Mouse (Mus musculus): ENCODE measurements around the gene Syn3. TPM values are rescaled to one million over a fixed set of nuclear protein-coding genes. Genes with fewer than 3 reads are reported as not detected.
A peak's percentile ranks its signal among the peaks of the same experiment; 100 is the strongest.

Syn3 gene
- polyA plus RNA-seq, 1 experiment from 2014 or later: 4.4 TPM

- ATAC-seq (ENCODE audit: low FRiP score) (no peak), DNase-seq (ENCODE audit: low spot score, missing footprints) (no peak)
- H3K9ac ChIP-seq (ENCODE audit: low read length): no peak overlapping the region
- H3K27me3 ChIP-seq (ENCODE audit: control insufficient read depth, insufficient read depth, low read length): no peaks in the 10 kb centered on the region
- H3K4me2 ChIP-seq: no peak overlapping the region
- H3K4me3 ChIP-seq (ENCODE audit: low read depth, low read length): no peak overlapping the region
- H3K9me3 ChIP-seq (ENCODE audit: control insufficient read depth, low read length): no peaks in the 10 kb centered on the region
- WGBS: 68% methylated on average over 3 of the region's 3 CpGs
- H3K27ac ChIP-seq (ENCODE audit: low read depth, low read length): no peak overlapping the region
- H3K36me3 ChIP-seq (ENCODE audit: control insufficient read depth, insufficient read depth, low read length): no peaks in the 10 kb centered on the region
- H3K4me1 ChIP-seq (ENCODE audit: control insufficient read depth, insufficient read depth, low read length): peaks cover 8% of the 10 kb centered on the region; the same call in 1 of the 2 replicates
These were observed 334.6 kb downstream of the Syn3 start for GRCm38 (mm10) chr10:86164098-86164497.

- peaks cover 2% of the 10 kb centered on the region; the same call in 1 of the 2 replicates for H3K4me1 ChIP-seq (ENCODE audit: control insufficient read depth, insufficient read depth, low read length)
These were observed 336.9 kb downstream of the Syn3 start for GRCm38 (mm10) chr10:86161783-86162271.

GRCm38 (mm10) chr10:86158198-86158899 is 340.3 kb downstream of the Syn3 start:
- Histone ChIP-seq H3K27me3 (ENCODE audit: control insufficient read depth, insufficient read depth, low read length) (no peaks in the 10 kb centered on the region), H3K9me3 (ENCODE audit: control insufficient read depth, low read length) (no peaks in the 10 kb centered on the region; the same call in 1 of the 2 replicates), H3K4me2 (no peak overlapping the region), H3K4me1 (ENCODE audit: control insufficient read depth, insufficient read depth, low read length) (no peaks in the 10 kb centered on the region), H3K36me3 (ENCODE audit: control insufficient read depth, insufficient read depth, low read length) (no peaks in the 10 kb centered on the region), H3K27ac (ENCODE audit: low read depth, low read length) (no peak overlapping the region), H3K9ac (ENCODE audit: low read length) (no peak overlapping the region), H3K4me3 (ENCODE audit: low read depth, low read length) (no peak overlapping the region)
- no peak for DNase-seq (ENCODE audit: low spot score, missing footprints)
- ATAC-seq (ENCODE audit: low FRiP score): no peak
- 77% methylated on average over 8 of the region's 8 CpGs for WGBS

More at GRCm38 (mm10) chr10:86161783-86162271, 336.9 kb downstream of the Syn3 start:
- Histone ChIP-seq H3K27me3 (ENCODE audit: control insufficient read depth, insufficient read depth, low read length) (no peaks in the 10 kb centered on the region), H3K9ac (ENCODE audit: low read length) (no peak overlapping the region), H3K4me2 (no peak overlapping the region), H3K9me3 (ENCODE audit: control insufficient read depth, low read length) (no peaks in the 10 kb centered on the region; the same call in 1 of the 2 replicates), H3K27ac (ENCODE audit: low read depth, low read length) (no peak overlapping the region), H3K4me3 (ENCODE audit: low read depth, low read length) (no peak overlapping the region), H3K36me3 (ENCODE audit: control insufficient read depth, insufficient read depth, low read length) (no peaks in the 10 kb centered on the region)
- DNase-seq (ENCODE audit: low spot score, missing footprints) (no peak), ATAC-seq (ENCODE audit: low FRiP score) (0 out of 2 replicates have a peak, but pooled peaks have one; percentile 19)
- 83% methylated on average over 6 of the region's 6 CpGs for WGBS

- Histone ChIP-seq H3K4me3 (ENCODE audit: low read depth, low read length) (no peak overlapping the region), H3K36me3 (ENCODE audit: control insufficient read depth, insufficient read depth, low read length) (no peaks in the 10 kb centered on the region), H3K9ac (ENCODE audit: low read length) (no peak overlapping the region), H3K4me1 (ENCODE audit: control insufficient read depth, insufficient read depth, low read length) (no peaks in the 10 kb centered on the region), H3K4me2 (no peak overlapping the region), H3K27ac (ENCODE audit: low read depth, low read length) (no peak overlapping the region), H3K9me3 (ENCODE audit: control insufficient read depth, low read length) (no peaks in the 10 kb centered on the region; the same call in 1 of the 2 replicates), H3K27me3 (ENCODE audit: control insufficient read depth, insufficient read depth, low read length) (no peaks in the 10 kb centered on the region)
- 68% methylated on average over 3 of the region's 3 CpGs for WGBS
- ATAC-seq (ENCODE audit: low FRiP score) (no peak), DNase-seq (ENCODE audit: low spot score, missing footprints) (no peak)
These were observed 343.4 kb downstream of the Syn3 start for GRCm38 (mm10) chr10:86155344-86155743.

GRCm38 (mm10) chr10:86153221-86153620 is 345.5 kb downstream of the Syn3 start:
- no peaks in the 10 kb centered on the region for H3K36me3 ChIP-seq (ENCODE audit: control insufficient read depth, insufficient read depth, low read length)
- H3K4me3 ChIP-seq (ENCODE audit: low read depth, low read length): no peak overlapping the region
- H3K27ac ChIP-seq (ENCODE audit: low read depth, low read length): no peak overlapping the region
- no peaks in the 10 kb centered on the region; the same call in 1 of the 2 replicates for H3K9me3 ChIP-seq (ENCODE audit: control insufficient read depth, low read length)
- no peaks in the 10 kb centered on the region for H3K27me3 ChIP-seq (ENCODE audit: control insufficient read depth, insufficient read depth, low read length)
- no peak for DNase-seq (ENCODE audit: low spot score, missing footprints)
- H3K9ac ChIP-seq (ENCODE audit: low read length): no peak overlapping the region
- ATAC-seq (ENCODE audit: low FRiP score): no peak
- no peak overlapping the region for H3K4me2 ChIP-seq
- no peaks in the 10 kb centered on the region for H3K4me1 ChIP-seq (ENCODE audit: control insufficient read depth, insufficient read depth, low read length)

GRCm38 (mm10) chr10:86151357-86151756 is 347.3 kb downstream of the Syn3 start:
- ATAC-seq (ENCODE audit: low FRiP score) (peak; percentile 46; the same call in 1 of the 2 replicates), DNase-seq (ENCODE audit: low spot score, missing footprints) (no peak)
- no peak overlapping the region for H3K27ac ChIP-seq (ENCODE audit: low read depth, low read length)
- no peaks in the 10 kb centered on the region for H3K36me3 ChIP-seq (ENCODE audit: control insufficient read depth, insufficient read depth, low read length)
- no peaks in the 10 kb centered on the region for H3K9me3 ChIP-seq (ENCODE audit: control insufficient read depth, low read length)
- H3K27me3 ChIP-seq (ENCODE audit: control insufficient read depth, insufficient read depth, low read length): no peaks in the 10 kb centered on the region
- H3K9ac ChIP-seq (ENCODE audit: low read length): no peak overlapping the region
- H3K4me3 ChIP-seq (ENCODE audit: low read depth, low read length): no peak overlapping the region
- 80% methylated on average over 5 of the region's 5 CpGs for WGBS
- H3K4me1 ChIP-seq (ENCODE audit: control insufficient read depth, insufficient read depth, low read length): no peaks in the 10 kb centered on the region
- no peak overlapping the region for H3K4me2 ChIP-seq

GRCm38 (mm10) chr10:86150076-86150475 is 348.6 kb downstream of the Syn3 start:
- Histone ChIP-seq H3K4me2 (no peak overlapping the region), H3K4me3 (ENCODE audit: low read depth, low read length) (no peak overlapping the region), H3K27ac (ENCODE audit: low read depth, low read length) (no peak overlapping the region), H3K4me1 (ENCODE audit: control insufficient read depth, insufficient read depth, low read length) (no peaks in the 10 kb centered on the region), H3K9me3 (ENCODE audit: control insufficient read depth, low read length) (no peaks in the 10 kb centered on the region), H3K36me3 (ENCODE audit: control insufficient read depth, insufficient read depth, low read length) (no peaks in the 10 kb centered on the region), H3K9ac (ENCODE audit: low read length) (no peak overlapping the region), H3K27me3 (ENCODE audit: control insufficient read depth, insufficient read depth, low read length) (no peaks in the 10 kb centered on the region)
- 71% methylated on average over 1 of the region's 1 CpGs for WGBS
- DNase-seq (ENCODE audit: low spot score, missing footprints) (no peak), ATAC-seq (ENCODE audit: low FRiP score) (no peak)

GRCm38 (mm10) chr10:86149029-86149818 is 349.5 kb downstream of the Syn3 start:
- ATAC-seq (ENCODE audit: low FRiP score) (no peak), DNase-seq (ENCODE audit: low spot score, missing footprints) (no peak)
- Histone ChIP-seq H3K4me3 (ENCODE audit: low read depth, low read length) (no peak overlapping the region), H3K27me3 (ENCODE audit: control insufficient read depth, insufficient read depth, low read length) (no peaks in the 10 kb centered on the region), H3K9me3 (ENCODE audit: control insufficient read depth, low read length) (no peaks in the 10 kb centered on the region), H3K4me2 (no peak overlapping the region), H3K9ac (ENCODE audit: low read length) (no peak overlapping the region), H3K36me3 (ENCODE audit: control insufficient read depth, insufficient read depth, low read length) (no peaks in the 10 kb centered on the region), H3K4me1 (ENCODE audit: control insufficient read depth, insufficient read depth, low read length) (no peaks in the 10 kb centered on the region), H3K27ac (ENCODE audit: low read depth, low read length) (no peak overlapping the region)
- 85% methylated on average over 3 of the region's 3 CpGs for WGBS

Measured in midbrain, embryonic 11.5 days (tissue).